Mouse (Mus musculus): ENCODE measurements at regions not wholly inside any gene's neighbourhood (a gene's known extent, or its start where the extent isn't known, plus 50 kb on each side); places are given as distances from the start of the nearest gene placed in this dataset.

DNA sequence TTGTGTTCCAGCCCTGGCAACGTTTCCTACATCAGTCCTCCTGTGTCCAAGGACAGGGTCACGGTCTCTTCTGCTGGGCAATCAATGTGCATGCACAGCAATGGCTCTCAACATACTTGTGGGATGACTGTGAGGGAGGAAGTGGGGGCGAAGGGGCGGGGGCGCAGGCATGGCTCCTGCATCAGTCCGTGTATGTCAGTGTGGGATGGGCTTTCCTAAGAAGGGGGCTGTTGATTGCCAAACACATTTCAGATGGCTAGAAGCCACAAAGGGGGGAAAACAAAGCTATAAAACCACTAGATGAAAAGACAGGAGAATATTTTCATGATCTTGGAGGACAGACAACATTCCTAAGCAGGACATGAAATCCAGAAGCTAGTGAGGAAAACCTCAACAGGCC, 99.4 kb upstream of the Gli2 start:
- no peak overlapping the region for H3K4me3 ChIP-seq (ENCODE audit: insufficient read depth, low read depth, low read length)
- H3K4me1 ChIP-seq (ENCODE audit: control insufficient read depth, insufficient read depth, low read length): no peaks in the 10 kb centered on the region
- TF ChIP-seq CTCF (IDR thresholded peaks at IDR 0.05; ENCODE audit: insufficient read depth, low read depth, low read length): no peak
- no peak for TF ChIP-seq POLR2A (IDR thresholded peaks at IDR 0.05; ENCODE audit: insufficient read depth, low read depth, low read length)
- H3K27ac ChIP-seq (ENCODE audit: insufficient read depth, low read depth, low read length): no peak overlapping the region
- WGBS: 92% methylated on average over 6 of the region's 6 CpGs

DNA sequence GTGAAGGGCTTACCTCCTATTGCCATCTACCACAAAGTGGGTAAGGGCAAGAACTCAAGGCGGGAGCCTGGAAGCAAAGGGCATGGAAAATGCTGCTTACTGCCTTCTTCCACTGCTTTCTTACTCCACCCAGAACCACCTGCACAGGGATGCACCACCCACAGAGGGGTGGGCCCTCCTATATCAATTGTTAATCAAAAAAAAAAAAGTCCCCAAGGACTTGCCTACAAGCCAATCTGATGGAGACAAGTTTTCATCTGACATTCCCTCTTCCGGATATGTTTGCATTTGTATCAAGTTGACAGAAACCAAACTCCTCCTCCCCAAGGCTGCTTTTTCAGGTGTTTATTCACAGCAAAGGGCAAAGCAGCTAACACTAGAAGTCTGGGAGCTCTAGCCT, 94.1 kb upstream of the Gli2 start:
- TF ChIP-seq POLR2A (IDR thresholded peaks at IDR 0.05; ENCODE audit: insufficient read depth, low read depth, low read length) (no peak), CTCF (IDR thresholded peaks at IDR 0.05; ENCODE audit: insufficient read depth, low read depth, low read length) (no peak)
- Histone ChIP-seq H3K27ac (ENCODE audit: insufficient read depth, low read depth, low read length) (no peak overlapping the region), H3K4me1 (ENCODE audit: control insufficient read depth, insufficient read depth, low read length) (peaks cover 3% of the 10 kb centered on the region; the same call in 1 of the 2 replicates), H3K4me3 (ENCODE audit: insufficient read depth, low read depth, low read length) (no peak overlapping the region)
- WGBS: 95% methylated on average over 2 of the region's 2 CpGs

DNA sequence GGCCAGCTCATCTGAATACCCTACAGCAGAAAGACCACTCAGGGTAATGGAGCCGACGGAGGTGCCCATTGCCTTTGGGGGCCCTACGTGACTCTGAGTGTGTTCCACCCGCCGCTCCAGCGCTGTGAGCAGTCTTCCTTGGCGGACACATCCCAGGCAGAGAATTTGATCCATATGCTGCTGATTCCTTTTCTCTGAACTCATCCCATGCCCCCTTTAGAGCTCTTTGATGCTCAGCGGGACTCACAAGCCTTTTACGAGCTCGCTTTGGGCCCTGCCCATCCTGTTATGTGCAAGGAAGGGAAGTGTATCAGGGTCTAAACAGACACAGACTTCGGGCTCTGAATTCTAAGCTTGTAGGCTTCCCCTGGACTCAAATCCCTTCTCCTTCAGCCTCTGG, 90.4 kb upstream of the Gli2 start:
- 75% methylated on average over 11 of the region's 11 CpGs for WGBS
- H3K27ac ChIP-seq (ENCODE audit: insufficient read depth, low read depth, low read length): no peak overlapping the region
- TF ChIP-seq CTCF (IDR thresholded peaks at IDR 0.05; ENCODE audit: insufficient read depth, low read depth, low read length) (no peak), POLR2A (IDR thresholded peaks at IDR 0.05; ENCODE audit: insufficient read depth, low read depth, low read length) (no peak)
- H3K4me3 ChIP-seq (ENCODE audit: insufficient read depth, low read depth, low read length): no peak overlapping the region
- peaks cover 3% of the 10 kb centered on the region; the same call in 1 of the 2 replicates for H3K4me1 ChIP-seq (ENCODE audit: control insufficient read depth, insufficient read depth, low read length)

DNA sequence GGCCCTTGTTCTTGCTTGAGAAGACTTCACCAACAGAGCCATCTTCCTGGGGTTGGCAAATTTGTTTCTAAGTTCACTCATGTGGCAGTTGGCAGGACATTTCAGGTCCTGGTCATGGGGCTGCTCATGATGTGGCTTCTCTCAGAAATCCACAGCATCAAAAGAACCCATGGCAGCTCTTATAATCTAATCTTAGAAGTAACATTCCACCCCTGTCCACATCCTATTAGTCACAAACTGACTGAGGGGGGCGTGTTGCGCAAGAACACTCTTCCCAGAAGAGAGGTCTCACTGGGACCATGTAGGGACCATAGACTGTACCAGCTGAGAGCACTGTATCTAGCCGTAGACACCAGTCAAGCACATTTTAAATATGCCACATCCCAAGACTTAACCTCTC, 75.6 kb upstream of the Gli2 start:
- TF ChIP-seq CTCF (IDR thresholded peaks at IDR 0.05; ENCODE audit: insufficient read depth, low read depth, low read length) (no peak), POLR2A (IDR thresholded peaks at IDR 0.05; ENCODE audit: insufficient read depth, low read depth, low read length) (no peak)
- Histone ChIP-seq H3K4me3 (ENCODE audit: insufficient read depth, low read depth, low read length) (no peak overlapping the region), H3K4me1 (ENCODE audit: control insufficient read depth, insufficient read depth, low read length) (no peaks in the 10 kb centered on the region), H3K27ac (ENCODE audit: insufficient read depth, low read depth, low read length) (no peak overlapping the region)
- WGBS: 93% methylated on average over 3 of the region's 3 CpGs

DNA sequence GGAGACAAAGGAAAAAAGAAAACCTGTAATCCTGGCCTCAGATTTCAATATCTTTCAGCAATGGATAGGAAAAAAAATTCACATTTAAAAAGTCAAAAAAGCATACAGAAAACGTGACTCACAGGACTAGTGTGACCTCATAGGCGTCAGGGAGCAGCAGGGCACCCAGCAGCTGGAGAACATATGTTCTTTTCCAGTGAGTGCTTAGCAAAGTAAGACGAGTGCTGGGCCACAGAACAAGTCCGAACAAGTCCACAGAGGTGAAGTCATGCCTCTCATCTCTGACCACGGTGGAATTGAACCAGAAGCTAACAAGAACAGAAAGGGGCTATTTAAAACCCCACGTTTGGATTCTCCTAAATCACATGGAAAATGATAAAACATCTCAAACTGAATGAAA, 72.1 kb upstream of the Gli2 start:
- WGBS: 72% methylated on average over 6 of the region's 6 CpGs
- Histone ChIP-seq H3K4me3 (ENCODE audit: insufficient read depth, low read depth, low read length) (no peak overlapping the region), H3K4me1 (ENCODE audit: control insufficient read depth, insufficient read depth, low read length) (no peaks in the 10 kb centered on the region)

DNA sequence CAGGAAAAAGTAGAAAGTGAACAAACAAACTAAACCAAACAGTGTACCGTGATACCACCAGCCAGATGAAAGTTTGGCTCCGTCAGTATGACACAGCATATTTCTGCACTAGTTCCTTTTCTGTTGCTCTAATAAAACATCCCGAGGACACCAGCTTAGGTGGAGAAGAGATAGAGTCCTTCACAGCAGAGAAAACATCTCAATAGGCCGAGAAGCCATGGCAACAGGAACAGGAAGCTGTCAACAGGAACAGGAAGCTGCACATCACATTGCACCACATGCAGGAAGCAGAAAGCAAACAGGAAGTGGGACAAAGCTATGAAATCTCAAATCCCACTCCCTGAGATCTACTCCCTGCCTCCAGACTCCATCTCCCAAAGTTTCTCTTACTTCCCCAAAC, 71.4 kb upstream of the Gli2 start:
- Histone ChIP-seq H3K27ac (ENCODE audit: insufficient read depth, low read depth, low read length) (no peak overlapping the region), H3K4me3 (ENCODE audit: insufficient read depth, low read depth, low read length) (no peak overlapping the region), H3K4me1 (ENCODE audit: control insufficient read depth, insufficient read depth, low read length) (no peaks in the 10 kb centered on the region)
- no peak for TF ChIP-seq POLR2A (IDR thresholded peaks at IDR 0.05; ENCODE audit: insufficient read depth, low read depth, low read length)
- TF ChIP-seq CTCF (IDR thresholded peaks at IDR 0.05; ENCODE audit: insufficient read depth, low read depth, low read length): no peak
- WGBS: 88% methylated on average over 4 of the region's 4 CpGs

More for the DNA sequence above, 72.1 kb upstream of the Gli2 start:
- no peak for TF ChIP-seq CTCF (IDR thresholded peaks at IDR 0.05; ENCODE audit: insufficient read depth, low read depth, low read length)
- H3K27ac ChIP-seq (ENCODE audit: insufficient read depth, low read depth, low read length): no peak overlapping the region

DNA sequence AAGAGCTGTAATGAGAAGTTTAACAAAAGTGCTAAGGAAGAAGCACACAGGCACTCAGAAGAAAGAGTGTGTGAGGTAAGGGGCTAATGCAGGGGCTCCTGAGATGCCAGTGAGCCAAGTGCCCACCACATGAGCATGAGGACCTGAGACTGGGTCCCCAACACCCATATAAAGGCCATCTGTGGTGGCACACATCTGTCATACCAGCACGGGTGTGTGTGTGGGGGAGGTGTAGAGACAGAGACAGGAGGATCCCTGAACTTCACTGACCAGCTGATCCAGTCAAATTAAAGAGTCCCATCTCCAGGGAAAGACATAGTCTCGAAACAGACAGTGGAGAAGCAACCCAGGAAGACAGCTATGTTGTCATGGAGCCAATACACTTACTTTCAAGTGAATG, 70.6 kb upstream of the Gli2 start:
- Histone ChIP-seq H3K27ac (ENCODE audit: insufficient read depth, low read depth, low read length) (no peak overlapping the region), H3K4me1 (ENCODE audit: control insufficient read depth, insufficient read depth, low read length) (no peaks in the 10 kb centered on the region), H3K4me3 (ENCODE audit: insufficient read depth, low read depth, low read length) (no peak overlapping the region)
- 84% methylated on average over 2 of the region's 2 CpGs for WGBS
- TF ChIP-seq POLR2A (IDR thresholded peaks at IDR 0.05; ENCODE audit: insufficient read depth, low read depth, low read length) (no peak), CTCF (IDR thresholded peaks at IDR 0.05; ENCODE audit: insufficient read depth, low read depth, low read length) (no peak)

DNA sequence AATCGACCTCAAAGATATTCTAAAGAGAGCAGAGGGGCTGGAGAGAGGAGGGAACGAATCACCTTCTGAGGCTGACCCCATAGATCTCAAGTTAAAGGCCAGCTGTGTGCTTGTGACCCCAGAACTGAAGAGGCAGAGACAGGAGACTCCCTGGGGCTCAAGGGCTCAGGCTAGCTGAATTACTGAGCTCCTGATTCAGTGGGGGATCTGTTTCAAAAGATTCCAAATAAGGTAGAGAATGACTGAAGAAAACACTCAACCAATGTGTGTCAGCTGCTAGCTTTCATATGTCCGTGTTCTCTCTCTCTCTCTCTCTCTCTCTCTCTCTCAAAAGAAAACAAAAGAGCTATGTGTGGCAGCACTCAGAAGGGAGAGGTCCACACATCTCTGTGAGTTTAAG, 70.0 kb upstream of the Gli2 start:
- WGBS: 45% methylated on average over 3 of the region's 3 CpGs
- no peak overlapping the region for H3K4me3 ChIP-seq (ENCODE audit: insufficient read depth, low read depth, low read length)
- no peak for TF ChIP-seq CTCF (IDR thresholded peaks at IDR 0.05; ENCODE audit: insufficient read depth, low read depth, low read length)
- TF ChIP-seq POLR2A (IDR thresholded peaks at IDR 0.05; ENCODE audit: insufficient read depth, low read depth, low read length): no peak
- H3K27ac ChIP-seq (ENCODE audit: insufficient read depth, low read depth, low read length): no peak overlapping the region
- no peaks in the 10 kb centered on the region for H3K4me1 ChIP-seq (ENCODE audit: control insufficient read depth, insufficient read depth, low read length)

DNA sequence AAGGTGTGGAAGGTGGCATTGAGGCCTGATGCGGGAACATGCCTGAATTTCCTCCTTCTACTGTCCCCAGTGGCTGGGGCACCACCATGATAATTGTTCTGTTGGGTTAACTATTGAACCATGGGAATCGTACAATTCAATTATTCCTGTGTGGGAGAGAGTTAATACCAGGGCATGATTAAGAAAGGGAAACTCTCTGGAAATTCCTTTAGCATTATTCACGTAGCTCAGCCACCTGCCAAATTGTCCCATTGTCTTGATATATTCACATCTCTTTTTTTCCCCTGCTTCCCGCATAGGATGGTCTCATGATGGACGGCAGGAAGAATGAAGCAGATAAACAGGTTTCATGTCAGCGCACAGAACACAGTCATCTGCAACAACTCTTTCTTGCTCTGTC, 69.6 kb upstream of the Gli2 start:
- H3K27ac ChIP-seq (ENCODE audit: insufficient read depth, low read depth, low read length): no peak overlapping the region
- WGBS: 80% methylated on average over 6 of the region's 6 CpGs
- H3K4me3 ChIP-seq (ENCODE audit: insufficient read depth, low read depth, low read length): no peak overlapping the region
- no peaks in the 10 kb centered on the region for H3K4me1 ChIP-seq (ENCODE audit: control insufficient read depth, insufficient read depth, low read length)
- TF ChIP-seq CTCF (IDR thresholded peaks at IDR 0.05; ENCODE audit: insufficient read depth, low read depth, low read length) (no peak), POLR2A (IDR thresholded peaks at IDR 0.05; ENCODE audit: insufficient read depth, low read depth, low read length) (no peak)

DNA sequence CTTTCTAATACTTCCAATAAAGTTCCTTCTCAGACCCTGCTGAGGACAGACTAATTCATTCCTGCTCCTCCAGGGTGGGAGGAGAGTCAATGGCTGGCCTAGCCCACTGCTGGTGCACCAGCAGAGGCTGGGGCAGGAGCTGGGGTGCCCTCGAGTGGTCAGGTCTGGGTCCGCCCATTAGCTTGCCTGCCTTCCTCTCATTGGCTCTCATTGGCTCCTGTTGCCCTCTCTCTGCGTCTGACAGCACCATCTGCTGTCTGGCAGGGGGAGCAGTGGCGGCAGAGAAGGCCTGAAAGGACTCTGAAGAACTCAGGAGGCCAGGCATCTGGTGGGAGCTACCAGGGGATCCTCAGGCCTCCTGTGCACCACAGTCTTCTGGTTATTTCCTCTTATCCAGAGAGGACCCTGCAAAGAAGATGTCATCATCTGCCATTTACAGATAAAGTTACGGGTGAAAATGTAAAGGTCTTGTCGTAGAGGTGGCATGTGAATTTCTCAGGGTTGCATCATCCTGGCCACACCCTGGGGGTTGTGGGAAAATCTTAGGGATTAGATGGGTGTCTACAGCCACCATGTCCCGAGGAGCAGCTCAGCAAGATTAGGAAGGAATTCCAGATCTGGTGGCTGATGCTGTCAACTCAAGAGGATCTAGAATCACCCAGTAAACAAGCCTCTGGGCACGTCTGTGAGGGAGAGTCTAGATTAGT, 66.6 kb upstream of the Gli2 start:
- WGBS: 67% methylated on average over 8 of the region's 8 CpGs
- no peak for TF ChIP-seq POLR2A (IDR thresholded peaks at IDR 0.05; ENCODE audit: insufficient read depth, low read depth, low read length)
- TF ChIP-seq CTCF (IDR thresholded peaks at IDR 0.05; ENCODE audit: insufficient read depth, low read depth, low read length): no peak

More for the DNA sequence above, 66.6 kb upstream of the Gli2 start:
- no peak overlapping the region for H3K4me3 ChIP-seq (ENCODE audit: insufficient read depth, low read depth, low read length)
- no peaks in the 10 kb centered on the region for H3K4me1 ChIP-seq (ENCODE audit: control insufficient read depth, insufficient read depth, low read length)
- no peak overlapping the region for H3K27ac ChIP-seq (ENCODE audit: insufficient read depth, low read depth, low read length)

Data from olfactory bulb, adult 2 months (tissue).